Mouse (Mus musculus) neural tube, embryonic 11.5 days (tissue): Measurements from ENCODE around the gene Pced1b. TPM values are rescaled to one million over a fixed set of nuclear protein-coding genes. Genes with fewer than 3 reads are reported as not detected.

Source experiments
- ATAC-seq: fragments of 200-750 bp; cut with Nextera tagmentation; 2 replicates; pipeline ENCODE4 v1.8.0; 2017; ENCODE audit warnings: moderate number of reproducible peaks, mild to moderate bottlenecking, moderate TSS enrichment, moderate library complexity; ENCODE audit not compliant: insufficient read depth, low FRiP score, low TSS enrichment
- DNase-seq: peaks from one replicate; pipeline ENCODE4 v3.0.0-alpha.2; 2015; ENCODE audit warnings: low spot score
- H3K27ac ChIP-seq: fragments of 300-500 bp; sonication (generic); 2 replicates; pipeline ENCODE4 v1.5.1; 2014; ENCODE audit warnings: low read depth, mild to moderate bottlenecking, low read length
- H3K27me3 ChIP-seq: fragments of 300-500 bp; sonication (generic); 2 replicates; pipeline ENCODE4 v1.6.1; 2014; ENCODE audit warnings: mild to moderate bottlenecking, low read length, mixed read lengths; ENCODE audit not compliant: control insufficient read depth, insufficient read depth
- H3K36me3 ChIP-seq: fragments of 300-500 bp; sonication (generic); 2 replicates; pipeline ENCODE4 v1.6.1; 2014; ENCODE audit warnings: mild to moderate bottlenecking, low read length, moderate library complexity, mixed read lengths; ENCODE audit not compliant: control insufficient read depth, insufficient read depth
- H3K4me1 ChIP-seq: fragments of 300-500 bp; sonication (generic); 2 replicates; pipeline ENCODE4 v1.6.1; 2014; ENCODE audit warnings: low read length, mixed read lengths; ENCODE audit not compliant: control insufficient read depth, insufficient read depth
- H3K4me2 ChIP-seq: fragments of 300-500 bp; sonication (generic); 2 replicates; pipeline ENCODE4 v1.6.1; 2014; ENCODE audit warnings: low read depth, mild to moderate bottlenecking, moderate library complexity
- H3K4me3 ChIP-seq: fragments of 300-500 bp; sonication (generic); 2 replicates; pipeline ENCODE4 v1.5.1; 2014; ENCODE audit warnings: low read depth, low read length
- H3K9ac ChIP-seq: fragments of 300-500 bp; sonication (generic); 2 replicates; pipeline ENCODE4 v1.6.1; 2014; ENCODE audit warnings: mild to moderate bottlenecking, low read length
- H3K9me3 ChIP-seq: fragments of 300-500 bp; sonication (generic); 2 replicates; pipeline ENCODE4 v1.6.1; 2016; ENCODE audit warnings: low read length; ENCODE audit not compliant: control insufficient read depth
- WGBS: fragments of 180-500 bp; shearing (Covaris S2); extraction: QIAGEN DNeasy Blood & Tissue Kit; methylation state at CpG from one replicate; pipeline ENCODE4 v1.1.7; 2014; 5-methylcytosine and 5-hydroxymethylcytosine counted together
- polyA plus RNA-seq: library from polyadenylated mRNA; unstranded; fragments of >200 nt; fragmentation: Nextera tagmentation; extraction: Ambion mirVana; gene quantifications from 2 replicates; pipeline ENCODE4 v1.2.1, GENCODE M21; 2014

Pced1b gene
- polyA plus RNA-seq, 1 experiment from 2014 or later: 3.6 TPM

GRCm38 (mm10) chr15:97424961-97425360 lies 178.1 kb downstream of the Pced1b start:
- DNase-seq: no peak
- H3K9ac ChIP-seq: no peak overlapping the region
- ATAC-seq: no peak
- WGBS: 90% methylated on average over 3 of the region's 3 CpGs
- H3K4me2 ChIP-seq: no peak overlapping the region
- no peak overlapping the region for H3K27ac ChIP-seq
- no peaks in the 10 kb centered on the region for H3K36me3 ChIP-seq
- no peak overlapping the region for H3K4me3 ChIP-seq
- no peaks in the 10 kb centered on the region for H3K27me3 ChIP-seq
- no peaks in the 10 kb centered on the region for H3K4me1 ChIP-seq
- H3K9me3 ChIP-seq: no peaks in the 10 kb centered on the region

- DNase-seq (no peak), ATAC-seq (no peak)
- no peak overlapping the region for H3K27ac ChIP-seq
- no peaks in the 10 kb centered on the region for H3K4me1 ChIP-seq
- no peak overlapping the region for H3K9ac ChIP-seq
- 89% methylated on average over 12 of the region's 12 CpGs for WGBS
- no peak overlapping the region for H3K4me3 ChIP-seq
- no peaks in the 10 kb centered on the region for H3K27me3 ChIP-seq
- no peak overlapping the region for H3K4me2 ChIP-seq
- no peaks in the 10 kb centered on the region for H3K9me3 ChIP-seq
- H3K36me3 ChIP-seq: no peaks in the 10 kb centered on the region
Observed at GRCm38 (mm10) chr15:97429201-97429900, 182.4 kb downstream of the Pced1b start.

GRCm38 (mm10) chr15:97431533-97431932 lies 184.6 kb downstream of the Pced1b start:
- Histone ChIP-seq H3K9me3 (no peaks in the 10 kb centered on the region), H3K27me3 (no peaks in the 10 kb centered on the region), H3K27ac (no peak overlapping the region), H3K4me1 (no peaks in the 10 kb centered on the region), H3K4me2 (no peak overlapping the region), H3K4me3 (no peak overlapping the region), H3K9ac (no peak overlapping the region), H3K36me3 (no peaks in the 10 kb centered on the region)
- ATAC-seq (no peak), DNase-seq (no peak)
- 88% methylated on average over 6 of the region's 6 CpGs for WGBS

- H3K4me1 ChIP-seq: no peaks in the 10 kb centered on the region
- H3K27me3 ChIP-seq: no peaks in the 10 kb centered on the region
- no peaks in the 10 kb centered on the region for H3K36me3 ChIP-seq
- DNase-seq (no peak), ATAC-seq (no peak)
- no peak overlapping the region for H3K4me2 ChIP-seq
- H3K27ac ChIP-seq: no peak overlapping the region
- no peak overlapping the region for H3K4me3 ChIP-seq
- H3K9ac ChIP-seq: no peak overlapping the region
- WGBS: 69% methylated on average over 4 of the region's 4 CpGs
- no peaks in the 10 kb centered on the region for H3K9me3 ChIP-seq
Observed at GRCm38 (mm10) chr15:97432221-97432620, 185.3 kb downstream of the Pced1b start.

Other genes with a start within 250 kb of the Pced1b start
- 53.5 and 53.9 TPM in 2 replicates for gene Slc38a4, start 191.2 kb upstream of the Pced1b start, polyA plus RNA-seq
- 4.6 and 4.9 TPM in 2 replicates for gene Amigo2, start 180 bp downstream of the Pced1b start, polyA plus RNA-seq